Mouse (Mus musculus): ENCODE data around the gene Nuak2.

Gene Nuak2

DNA sequence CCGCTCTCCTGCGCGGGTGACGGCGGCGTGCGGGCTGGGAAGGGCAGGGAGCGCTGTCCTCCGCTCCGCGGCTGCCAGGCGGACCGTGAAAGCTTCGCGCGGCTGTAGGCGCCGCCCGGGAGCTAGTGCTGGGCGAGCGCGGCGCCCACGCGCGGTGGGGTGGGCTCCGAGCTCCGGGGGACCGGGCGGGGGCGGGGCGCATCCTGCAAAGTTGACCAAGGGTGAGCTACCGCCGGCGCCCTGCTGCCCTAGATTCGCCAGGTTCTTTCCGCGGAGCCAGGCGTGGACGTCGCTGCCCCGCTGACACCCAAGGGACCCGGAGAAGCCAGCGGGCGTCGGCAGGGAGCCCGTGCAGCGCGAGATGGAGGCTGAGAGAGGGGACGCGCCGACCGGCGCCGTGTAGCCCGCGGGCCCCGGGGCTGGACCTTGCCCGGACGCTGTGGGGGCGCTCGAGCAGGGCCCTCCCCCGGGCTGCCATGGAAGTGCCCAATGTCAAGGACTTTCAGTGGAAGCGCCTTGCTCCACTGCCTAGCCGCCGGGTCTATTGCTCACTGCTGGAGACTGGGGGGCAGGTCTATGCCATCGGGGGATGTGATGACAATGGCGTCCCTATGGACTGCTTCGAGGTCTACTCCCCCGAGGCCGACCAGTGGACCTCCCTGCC, 17.0 kb upstream of the Nuak2 start:
- DNase-seq, result peak; percentile 70 to 74

DNA sequence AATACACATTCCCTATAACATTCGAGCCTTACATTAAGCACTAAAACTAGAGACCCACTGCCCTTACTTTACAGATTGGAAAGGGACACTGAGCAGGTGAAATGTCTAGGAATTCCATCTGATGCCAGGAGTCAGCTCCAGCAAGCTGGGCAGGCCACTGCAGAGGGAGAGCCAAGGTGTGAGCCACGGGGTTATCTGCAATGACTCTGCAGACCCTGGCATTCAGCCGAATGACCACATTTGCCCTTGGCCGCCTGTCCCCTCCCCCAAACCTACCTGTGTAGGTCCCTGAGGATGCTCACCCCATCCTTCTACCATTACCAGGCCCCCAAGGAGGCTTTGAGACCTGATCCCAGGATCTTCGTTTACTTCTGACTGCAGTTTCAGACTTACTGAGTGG, 16.2 kb upstream of the Nuak2 start:
- peak; percentile 66 to 78 for DNase-seq

DNA sequence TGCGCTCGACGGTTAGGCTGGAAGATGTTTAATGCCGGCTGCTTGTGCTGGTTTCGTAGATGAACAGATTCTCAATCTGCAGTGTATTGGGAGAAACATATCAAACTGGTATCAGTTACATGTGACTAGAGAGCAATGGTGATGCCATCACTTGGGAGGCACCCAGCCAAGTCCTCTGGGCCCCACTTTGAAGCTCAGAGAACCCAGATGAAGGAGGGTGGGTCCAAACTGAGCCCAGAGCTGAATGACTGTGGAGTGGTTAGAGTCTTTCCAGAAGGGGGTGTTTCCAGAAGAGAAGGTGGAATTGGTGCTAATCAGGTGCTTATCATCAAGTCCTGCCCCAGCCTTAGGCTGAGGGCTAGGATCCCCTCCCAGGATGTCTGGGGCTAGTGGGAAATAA, 14.7 kb upstream of the Nuak2 start:
- peak in 1 of 2 experiments; percentile 17 for DNase-seq

DNA sequence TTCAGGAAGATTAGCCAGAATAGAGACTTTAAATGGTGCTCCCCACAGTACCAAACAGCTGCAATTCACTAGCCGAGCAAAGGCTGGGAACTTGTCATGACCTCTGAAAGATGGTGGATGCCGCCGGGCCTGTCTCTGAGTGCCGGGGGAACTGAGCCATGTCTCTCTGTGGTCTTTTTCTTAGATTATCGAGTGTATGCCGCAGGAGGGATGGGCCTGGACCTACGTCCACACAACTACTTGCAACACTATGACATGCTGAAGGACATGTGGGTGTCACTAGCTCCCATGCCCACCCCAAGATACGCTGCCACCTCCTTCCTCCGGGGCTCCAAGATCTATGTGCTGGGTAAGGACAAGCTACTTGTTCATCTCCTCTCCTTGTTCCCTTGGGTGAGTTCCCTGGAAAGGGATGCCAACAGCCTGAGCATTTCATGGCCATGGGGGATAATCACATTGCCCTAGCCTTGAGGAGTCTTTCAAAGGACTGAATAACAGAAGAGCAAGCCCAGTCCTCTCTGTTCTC, 13.5 kb upstream of the Nuak2 start:
- no peak for DNase-seq

DNA sequence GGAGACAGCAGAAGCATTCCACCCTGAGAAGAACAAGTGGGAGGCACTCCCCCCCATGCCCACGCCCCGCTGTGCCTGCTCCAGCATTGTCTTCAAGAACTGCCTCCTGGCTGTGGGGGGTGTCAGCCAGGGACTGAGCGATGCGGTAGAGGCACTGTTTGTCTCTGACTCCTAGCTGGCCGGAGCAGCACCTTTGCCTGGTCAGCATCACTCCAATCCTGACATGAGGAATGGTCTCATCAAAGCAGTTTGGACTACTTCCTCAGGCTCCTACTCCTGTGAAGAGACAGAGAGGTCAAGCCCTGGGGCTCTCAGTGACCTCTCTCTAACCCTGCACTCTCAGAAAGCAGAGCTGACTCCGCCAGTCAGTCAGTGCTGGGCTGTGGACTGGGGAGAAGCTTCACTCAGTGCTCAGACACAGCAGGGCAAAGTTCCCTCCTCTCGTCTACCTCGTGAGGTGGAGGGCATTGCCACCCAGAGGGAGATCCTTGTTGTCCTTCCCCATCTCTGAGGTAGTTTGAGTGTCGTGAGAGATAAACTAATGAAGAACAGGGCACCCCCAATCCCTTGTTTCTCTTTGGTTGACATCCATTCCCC, 11.2 kb upstream of the Nuak2 start:
- no peak for DNase-seq

DNA sequence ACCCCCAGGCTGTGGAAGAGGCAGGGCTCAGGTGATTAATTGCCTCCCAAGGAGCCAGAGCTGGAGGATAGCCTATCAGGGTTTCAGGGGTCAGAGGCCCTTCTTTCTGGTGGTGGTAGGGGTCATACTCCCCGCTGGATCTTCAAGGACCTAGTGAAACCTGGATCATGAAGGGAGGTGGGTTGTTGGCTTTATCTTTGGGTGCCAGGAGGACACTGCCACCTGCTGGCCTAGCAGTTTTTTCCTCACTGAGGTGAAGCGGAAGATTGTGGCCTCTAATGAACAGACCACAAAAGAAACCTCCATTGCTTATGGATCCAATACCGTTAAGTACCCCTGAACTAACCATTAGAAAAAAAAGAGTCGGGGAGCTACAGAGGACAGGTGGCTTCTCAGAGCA, 9.8 kb upstream of the Nuak2 start:
- peak; percentile 73 to 84 for DNase-seq

DNA sequence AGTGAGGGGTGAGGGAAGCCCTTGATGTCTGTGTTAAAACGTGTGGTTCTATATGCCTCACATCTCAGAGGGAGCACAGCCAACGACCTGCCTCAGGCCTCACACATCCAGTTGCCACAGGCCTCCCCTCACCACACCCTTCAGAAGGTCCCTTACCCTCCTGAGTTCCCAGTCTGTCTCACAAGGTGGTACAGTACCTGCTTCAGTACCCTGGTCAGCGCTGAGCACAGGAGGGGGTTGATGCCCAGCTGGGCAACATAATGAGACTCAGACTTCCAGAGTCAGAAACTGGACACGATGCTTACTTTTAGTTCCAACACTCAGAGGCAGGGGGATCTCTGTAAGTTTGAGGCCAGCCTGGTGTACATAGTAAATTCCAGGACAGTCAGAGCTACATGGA, 9.1 kb upstream of the Nuak2 start:
- no peak for DNase-seq

DNA sequence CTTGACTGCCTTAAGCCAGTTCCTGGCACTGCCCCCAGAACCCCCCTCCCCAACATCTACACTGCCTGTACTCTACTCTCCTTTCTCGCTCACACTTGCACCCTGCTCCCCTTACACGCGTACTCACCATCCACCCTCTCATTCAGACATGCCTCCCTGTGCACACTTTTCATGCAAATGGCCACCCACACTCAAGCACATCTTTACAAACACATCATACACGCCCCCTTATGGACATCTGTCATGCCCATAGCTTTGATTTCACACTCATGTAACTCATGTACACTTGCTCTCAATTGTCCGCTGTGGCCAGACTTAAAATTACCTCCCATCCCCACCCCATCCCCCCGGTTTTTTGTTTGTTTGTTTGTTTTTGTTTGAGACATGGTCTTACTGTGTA, 8.0 kb upstream of the Nuak2 start:
- no peak for DNase-seq

DNA sequence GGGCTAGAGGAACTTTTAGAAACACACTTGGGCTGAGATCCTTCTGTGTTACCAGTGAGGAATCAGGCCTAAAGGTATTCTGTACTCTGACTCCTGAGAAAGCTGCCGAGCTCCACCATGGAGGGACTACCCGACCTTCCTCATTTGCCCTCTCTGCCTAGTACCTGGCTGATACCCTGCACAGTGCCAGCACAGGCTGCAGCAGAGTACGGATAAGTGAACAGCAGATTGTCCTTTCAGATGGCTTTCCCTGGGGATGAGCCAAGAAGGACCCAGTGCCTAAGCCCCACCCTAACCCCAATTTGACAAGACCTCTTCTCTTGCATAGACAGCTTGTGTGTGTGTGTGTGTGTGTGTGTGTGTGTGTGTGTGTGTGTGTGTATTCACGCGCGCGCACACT, 7.3 kb upstream of the Nuak2 start:
- no peak for DNase-seq

DNA sequence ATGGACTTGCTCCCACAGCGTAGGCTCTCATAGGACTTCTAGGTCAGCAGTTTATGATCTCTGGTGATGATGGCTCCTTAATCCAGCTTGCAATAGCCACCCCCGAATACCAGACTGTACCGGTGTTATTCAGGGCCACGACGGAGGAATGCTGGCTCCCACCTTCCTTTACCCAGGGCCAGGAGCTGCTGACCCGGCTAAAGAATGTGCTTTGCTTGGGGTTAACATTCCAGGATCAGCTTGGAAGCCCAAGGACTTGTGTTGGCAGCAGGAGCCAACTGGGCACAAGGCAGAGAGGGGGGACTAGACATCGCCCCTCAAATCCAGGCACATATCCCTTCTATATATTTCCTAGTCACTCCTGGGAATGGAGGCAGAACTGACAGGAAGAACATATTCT, 5.2 kb upstream of the Nuak2 start:
- DNase-seq, result no peak

DNA sequence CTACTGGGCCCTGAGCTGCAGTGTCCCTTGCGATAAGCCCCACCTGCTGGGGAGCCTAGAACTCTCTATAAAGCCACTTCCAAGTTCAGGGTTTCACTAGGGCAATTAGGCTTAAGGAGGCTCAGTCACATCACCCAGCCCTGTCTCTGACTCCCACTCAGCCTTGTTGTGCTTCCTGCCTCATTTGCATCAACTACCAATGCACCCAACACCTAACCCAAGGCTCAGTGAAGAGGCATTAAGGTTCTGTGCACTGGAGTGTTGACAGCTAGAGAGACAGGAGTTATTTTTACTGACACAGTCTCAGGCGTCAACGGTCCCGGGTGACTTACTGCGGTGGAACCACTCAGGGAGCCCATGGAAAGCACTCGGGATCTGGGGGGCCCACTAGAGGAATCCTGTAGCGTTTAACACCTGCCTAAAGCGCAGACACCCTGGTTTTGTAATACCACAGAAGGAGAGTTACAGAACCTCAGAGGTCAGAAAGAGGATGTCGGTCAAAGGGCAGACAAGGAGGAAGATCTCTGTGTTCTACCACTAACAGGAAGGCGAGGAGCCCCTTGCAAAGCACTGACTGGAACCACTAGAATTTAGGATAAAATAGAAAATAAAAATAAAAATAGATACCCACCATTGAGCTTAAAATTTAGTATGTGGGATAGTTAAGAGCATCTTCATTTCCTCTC, 4.6 kb upstream of the Nuak2 start:
- DNase-seq, result no peak

DNA sequence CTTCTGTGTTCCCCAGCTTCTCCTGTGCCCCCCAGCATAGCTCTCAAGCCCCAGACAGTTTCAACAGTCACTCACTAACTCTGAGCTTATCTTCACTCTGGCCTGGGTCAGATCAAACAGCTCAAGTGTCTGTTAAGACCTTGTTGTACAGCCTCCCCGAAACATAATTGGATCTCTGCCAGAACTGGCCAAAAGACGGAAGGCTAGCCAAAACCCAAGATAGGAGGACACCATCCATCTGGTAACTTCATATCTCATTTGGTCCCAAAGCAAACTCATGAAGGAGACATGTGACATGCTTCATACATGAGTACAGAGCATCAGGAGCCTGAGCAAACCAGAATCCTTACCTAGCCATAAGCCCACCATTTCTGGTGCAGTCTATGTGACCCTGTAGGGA, 3.9 kb upstream of the Nuak2 start:
- DNase-seq, result no peak

DNA sequence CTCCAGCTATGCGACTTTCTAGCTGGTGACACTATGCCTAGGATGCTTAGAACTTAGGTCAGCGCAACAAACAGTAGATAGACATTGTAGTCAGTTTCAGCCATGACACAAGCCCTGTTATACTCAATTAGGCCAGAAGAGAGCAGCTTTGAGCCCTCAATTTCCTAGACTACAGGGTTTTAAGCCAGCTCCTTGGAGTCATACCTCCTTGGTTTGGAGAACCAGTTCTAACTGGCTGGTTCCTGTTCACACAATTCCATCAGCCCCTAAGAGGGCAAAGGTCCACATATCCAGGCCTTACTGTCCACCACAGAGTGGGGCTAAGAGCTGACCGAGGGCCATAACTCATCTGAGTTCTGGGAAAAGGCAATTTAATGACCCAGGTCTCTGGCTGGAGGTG, 3.2 kb upstream of the Nuak2 start:
- peak; percentile 66 to 80 for DNase-seq

DNA sequence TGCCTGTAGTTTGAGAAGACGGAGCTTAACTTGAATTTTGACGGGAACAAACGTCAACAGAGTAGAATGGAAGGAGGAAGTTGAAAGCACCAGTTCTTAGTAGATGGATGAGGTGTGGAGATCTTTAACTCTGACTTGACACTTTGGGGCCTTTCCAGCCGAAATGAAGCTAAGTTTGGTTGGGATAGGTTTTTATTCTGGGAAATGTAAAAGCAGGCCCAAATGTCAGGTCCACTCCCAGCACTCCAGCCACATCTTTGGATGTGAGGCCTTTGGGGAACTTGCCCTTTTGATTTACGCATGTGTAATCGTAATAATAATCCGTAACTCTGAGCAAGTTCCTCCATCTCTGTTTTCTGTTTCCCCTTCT, 684 bp downstream of the Nuak2 start:
- no peak for DNase-seq

DNA sequence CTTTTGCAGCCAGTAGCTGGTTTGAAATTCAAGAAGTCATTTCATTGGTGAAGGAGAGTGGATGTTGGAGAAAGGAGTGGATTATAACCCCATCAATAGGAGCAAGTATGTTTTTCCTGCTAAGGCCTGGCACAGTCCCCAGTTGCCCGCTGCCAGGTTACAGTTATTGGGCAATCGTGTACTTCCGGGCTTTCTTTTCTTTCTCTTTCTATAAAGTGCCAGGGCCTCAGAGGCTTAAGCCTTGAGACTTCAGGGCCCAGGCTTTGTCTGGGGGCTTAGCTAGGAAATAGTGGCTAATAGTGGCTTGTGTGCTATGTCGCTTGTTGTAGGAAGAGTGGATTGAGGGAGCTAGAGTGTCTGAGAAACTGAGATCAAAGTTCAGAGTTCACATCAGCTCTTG, 1.5 kb downstream of the Nuak2 start:
- DNase-seq, result no peak

DNA sequence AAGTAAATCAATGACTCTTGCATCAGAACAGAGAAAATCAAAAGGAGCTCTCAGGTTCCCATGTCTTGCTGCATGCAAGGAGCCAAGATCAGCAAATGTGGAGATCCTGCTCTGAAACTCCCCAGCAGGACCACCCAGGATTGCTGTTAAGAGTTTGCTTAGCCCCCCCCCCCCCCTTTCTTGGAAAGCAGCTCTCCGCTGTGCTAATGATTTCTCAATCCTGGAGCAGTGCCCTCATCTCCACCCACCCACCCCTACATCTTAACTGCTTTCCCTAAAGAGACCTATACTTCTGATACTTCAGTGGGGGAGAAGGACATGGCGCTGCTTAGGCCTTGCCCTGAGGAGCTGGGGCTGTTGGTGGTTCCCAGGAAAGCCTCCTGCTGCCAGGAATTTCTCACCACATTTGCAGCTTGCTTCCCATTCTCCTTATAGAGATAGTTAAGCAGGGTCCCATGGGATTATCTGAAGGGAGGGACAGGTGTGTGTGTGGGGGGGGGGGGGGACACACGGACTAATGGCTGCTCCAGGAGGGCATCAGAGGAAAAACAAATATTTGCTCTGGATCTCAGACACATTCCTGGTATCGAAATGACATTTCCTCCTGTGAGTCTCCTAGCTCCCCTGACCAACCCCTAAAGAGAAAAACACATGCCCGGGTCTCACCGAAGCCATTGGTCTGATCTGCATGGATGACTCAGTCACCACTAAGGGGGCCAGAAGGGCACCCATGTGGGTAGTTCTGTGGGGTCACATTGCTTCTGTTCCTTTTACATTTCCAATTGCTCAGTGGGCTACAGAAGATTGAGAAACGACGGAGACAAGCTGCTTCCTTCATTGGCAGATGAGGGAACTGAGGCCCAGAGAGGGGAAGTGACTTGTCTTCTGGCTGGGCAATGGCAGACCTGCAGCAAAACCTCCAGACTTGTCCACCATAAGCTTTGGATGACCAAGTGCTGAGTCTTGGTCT, 2.3 kb downstream of the Nuak2 start:
- DNase-seq, result no peak

DNA sequence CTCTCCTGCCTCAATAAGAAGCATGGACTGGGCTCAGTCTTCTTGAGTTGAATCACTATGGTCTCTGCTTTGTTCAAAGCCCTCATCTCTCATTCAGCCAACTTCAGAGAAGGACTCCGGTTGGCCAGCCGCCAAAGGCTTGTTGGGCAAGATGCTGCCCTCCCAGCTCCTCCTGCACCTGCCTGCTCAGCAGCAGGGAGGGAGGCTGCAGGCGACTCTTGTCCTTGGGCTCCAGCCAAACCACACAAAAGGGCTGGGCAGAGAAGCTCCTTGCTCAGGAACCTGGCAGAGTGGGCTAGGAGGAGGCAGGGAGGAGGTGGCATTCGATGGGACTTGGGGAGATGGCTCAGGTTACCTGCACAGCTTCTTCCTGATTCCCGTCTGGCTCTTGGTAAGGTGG, 3.3 kb downstream of the Nuak2 start:
- DNase-seq, result peak; percentile 85 to 90

DNA sequence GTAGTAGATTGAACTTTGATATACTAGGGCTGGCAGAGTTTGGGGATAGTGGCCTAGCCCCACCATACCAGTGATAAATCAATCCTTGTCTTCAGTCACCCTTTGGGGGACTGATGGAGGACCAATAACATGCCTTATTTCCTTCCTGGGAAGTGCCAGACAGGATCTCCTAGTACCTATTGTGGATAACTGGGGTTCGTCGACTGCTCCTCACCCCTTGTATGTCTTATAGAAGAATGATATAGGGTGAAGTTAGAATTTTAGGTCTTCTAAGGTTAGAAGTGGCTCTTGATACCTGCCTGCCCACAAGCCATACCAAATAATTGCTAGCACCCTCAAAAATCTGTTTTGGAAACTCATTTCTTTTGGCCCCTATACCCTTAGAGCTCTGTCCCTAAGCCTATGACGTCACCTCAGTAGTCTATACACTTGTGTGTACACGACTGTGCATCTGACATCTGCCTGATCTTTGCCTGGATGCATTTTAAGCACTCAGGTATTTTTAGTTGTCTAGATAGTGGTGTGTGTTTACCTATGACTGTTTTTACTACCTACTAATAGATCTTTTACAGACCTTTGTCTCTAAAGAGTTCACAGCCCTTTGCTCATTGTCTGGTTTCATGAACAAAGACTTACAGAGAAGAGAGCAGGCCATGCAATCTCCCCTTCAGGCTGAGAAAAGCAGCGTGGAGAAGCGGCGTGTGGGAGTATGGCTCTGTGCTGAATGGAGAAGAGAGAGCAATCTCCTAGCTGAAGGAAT, 6.1 kb downstream of the Nuak2 start:
- no peak for DNase-seq

DNA sequence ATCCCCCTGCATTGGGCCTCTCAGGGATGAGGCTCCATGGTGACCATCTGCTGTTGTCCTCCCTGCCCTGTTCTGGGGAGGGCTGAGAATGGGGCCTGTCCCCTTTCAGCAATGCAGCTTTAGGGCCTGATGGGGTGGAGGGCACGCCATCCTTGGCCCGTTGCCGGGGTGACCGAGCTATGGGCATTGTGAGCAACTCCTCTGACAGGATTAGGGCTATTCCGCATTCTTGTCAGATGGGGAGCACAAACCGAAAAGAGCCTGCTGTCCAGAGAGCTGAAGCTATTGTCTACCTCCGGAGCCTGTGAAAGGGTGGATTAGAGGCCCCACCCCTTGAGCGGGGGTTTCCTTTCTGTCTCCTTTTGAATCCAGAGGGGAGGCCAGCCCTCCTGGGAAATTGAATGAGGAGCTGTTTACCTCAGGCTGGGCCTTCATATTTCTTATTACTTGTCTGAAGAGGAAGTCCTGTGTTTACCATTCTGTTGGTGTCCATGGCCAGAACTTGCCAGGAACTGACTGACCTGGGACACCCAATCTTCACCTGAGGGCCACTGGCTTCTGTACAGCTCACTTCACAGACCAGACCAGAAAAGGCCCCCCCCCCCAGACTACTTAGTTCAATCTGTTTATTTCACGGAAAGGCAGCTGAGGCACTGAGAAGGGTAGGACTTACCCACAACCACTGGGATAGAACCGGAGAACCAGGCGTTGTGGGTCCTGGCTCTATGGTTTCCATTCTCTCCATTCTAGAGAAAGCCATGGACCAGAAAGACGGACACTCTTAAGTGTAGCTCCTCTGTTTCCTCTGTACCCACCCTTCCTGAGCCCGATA, 7.0 kb downstream of the Nuak2 start:
- no peak for DNase-seq

DNA sequence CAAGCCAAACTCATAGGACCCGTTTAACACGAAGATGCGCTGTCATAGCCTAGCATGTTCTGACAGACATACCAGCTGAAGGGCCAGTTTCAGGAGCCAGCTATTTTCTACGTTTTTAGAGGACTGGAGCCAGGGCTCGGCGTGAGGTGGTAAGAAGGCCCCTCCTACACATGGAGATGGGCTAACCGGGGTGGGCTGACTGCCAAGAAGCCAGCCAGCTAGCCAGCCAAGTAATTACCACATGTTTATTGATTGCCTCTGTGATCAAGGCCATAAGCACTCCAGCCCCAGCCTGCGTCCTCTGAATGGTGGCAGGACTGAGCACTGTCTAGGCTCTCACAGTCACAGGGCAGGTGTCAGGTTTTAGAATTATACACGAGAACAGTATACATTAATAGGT, 10.9 kb downstream of the Nuak2 start:
- DNase-seq, result peak in 1 of 2 experiments; percentile 43

DNA sequence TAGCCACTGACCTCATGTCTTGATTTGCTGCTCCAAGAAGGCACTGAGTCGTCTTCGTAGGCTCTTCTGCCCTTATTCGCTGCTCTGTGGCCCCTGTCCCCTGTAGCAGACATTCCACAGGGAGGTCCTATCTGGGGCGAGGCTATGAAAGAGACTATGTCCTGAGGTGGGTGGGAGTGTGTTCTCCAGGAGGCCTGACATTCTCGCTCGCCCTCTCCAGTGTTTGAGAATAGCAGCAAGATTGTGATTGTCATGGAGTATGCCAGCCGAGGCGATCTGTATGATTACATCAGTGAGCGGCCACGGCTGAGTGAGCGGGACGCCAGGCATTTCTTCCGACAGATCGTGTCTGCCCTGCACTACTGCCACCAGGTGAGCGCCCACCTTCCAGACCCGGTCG, 11.6 kb downstream of the Nuak2 start:
- DNase-seq, result no peak
